Mouse (Mus musculus) cerebellum, postnatal 14 days (tissue): ENCODE measurements around the gene Map1lc3a.

ENCODE experiments used
- DNase-seq, 2 experiments: peaks; one replicate each; pipeline ENCODE4 v3.0.0; 2021; ENCODE audit warnings: mixed read lengths in 2 of 2

Map1lc3a gene

GRCm38 (mm10) chr2:155287456-155288250 is 11.6 kb downstream of the Map1lc3a start:
- DNase-seq: no peak

DNA sequence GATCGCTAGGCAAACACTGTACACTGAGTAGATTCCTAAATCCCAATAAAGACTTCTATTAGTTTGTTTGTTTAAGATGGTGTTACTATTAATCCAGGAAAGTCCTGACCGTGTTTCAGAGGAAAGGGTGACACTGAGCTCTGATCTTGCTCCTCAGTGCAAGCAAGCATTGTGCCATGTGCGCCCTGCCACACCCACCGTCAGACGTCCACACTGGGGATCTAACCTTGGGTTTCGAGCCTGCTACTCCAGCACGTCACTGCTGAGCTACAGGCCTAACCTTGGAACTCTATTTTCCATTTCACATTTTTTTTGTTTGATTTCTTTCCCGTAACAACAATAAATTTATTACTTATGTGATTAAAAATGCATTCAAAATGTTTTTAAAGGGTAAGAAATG is 14.0 kb downstream of the Map1lc3a start:
- no peak for DNase-seq

GRCm38 (mm10) chr2:155293382-155293781 is 17.3 kb downstream of the Map1lc3a start:
- DNase-seq: peak; percentile 47 to 57

GRCm38 (mm10) chr2:155293946-155294345 is 17.8 kb downstream of the Map1lc3a start:
- DNase-seq: no peak

- DNase-seq: no peak
Measured at GRCm38 (mm10) chr2:155295453-155295852, 19.4 kb downstream of the Map1lc3a start.

GRCm38 (mm10) chr2:155299563-155299962 is 23.5 kb downstream of the Map1lc3a start:
- no peak for DNase-seq

DNA sequence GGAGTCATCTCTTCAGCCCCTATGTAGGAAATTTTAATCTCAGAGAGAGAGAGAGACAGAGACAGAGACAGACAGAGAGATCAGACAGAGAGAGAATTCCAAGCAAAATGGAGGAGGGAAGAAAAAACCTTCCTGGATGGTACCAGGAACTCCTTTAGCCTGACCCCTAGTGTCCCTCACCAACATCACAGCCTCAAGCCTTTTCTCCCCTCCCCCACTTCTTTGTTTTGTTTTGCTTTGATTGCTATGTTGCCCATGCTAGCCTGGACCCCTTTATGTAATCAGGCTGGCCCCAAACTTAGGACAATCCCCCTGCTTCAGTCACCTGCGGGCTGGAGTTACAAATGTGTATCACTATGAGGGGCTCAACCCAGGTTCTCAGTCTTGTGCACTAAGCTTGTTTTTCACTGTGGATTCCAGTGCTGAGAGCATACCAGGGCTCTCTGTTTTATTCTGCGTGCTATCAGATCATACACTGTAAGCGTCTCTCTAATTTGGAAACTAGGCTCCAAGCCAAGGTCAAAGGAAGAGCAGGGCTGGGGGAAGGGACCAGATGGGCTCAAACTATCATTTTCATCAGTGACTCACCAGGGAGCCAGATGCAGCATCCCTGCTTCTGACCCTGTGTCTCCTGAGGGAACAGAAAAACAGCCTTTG is 33.0 kb downstream of the Map1lc3a start:
- DNase-seq: peak; percentile 14 to 50

GRCm38 (mm10) chr2:155313671-155314070 is 37.6 kb downstream of the Map1lc3a start:
- DNase-seq: no peak

DNA sequence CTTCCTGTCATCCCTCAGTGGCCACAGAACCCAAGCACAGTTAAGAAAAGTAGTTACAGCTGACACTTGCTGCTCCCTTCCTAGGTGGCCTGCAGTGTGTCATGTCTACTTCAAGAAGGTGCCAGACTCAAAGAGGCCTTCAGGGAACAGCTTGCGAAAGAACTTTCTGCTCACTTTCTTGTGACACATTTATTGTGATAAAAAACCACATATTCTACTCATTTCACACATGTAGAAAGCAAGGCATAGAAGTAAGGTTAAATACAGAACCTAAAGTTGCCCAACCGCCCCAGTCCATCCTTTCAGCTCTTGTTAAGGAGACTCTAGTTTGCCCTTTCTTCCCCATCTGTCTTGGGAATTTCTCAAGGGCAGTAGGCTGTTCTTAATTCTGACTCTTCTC is 42.5 kb downstream of the Map1lc3a start:
- DNase-seq: no peak

DNA sequence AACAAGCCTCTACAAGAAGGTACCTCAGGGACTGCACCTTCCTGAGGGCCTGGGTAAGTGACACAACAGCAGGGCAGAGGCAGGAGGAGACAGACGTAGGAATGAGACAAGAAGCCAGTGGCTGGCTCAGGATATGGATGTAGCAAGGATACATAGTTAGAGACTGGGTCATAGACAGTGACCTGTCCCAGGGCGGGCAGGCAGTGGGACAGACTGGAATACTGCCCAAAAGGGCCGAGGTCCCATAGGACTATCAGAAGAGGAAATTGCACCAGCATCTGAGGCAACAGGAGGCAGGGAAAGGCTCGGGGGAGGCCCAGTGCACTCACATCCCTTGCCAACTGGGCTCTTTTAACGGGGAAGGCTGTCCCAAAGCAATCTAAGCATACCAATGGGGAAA is 44.5 kb downstream of the Map1lc3a start:
- DNase-seq: no peak

- no peak for DNase-seq
Measured at GRCm38 (mm10) chr2:155326001-155326400, 49.9 kb downstream of the Map1lc3a start.
